Mouse (Mus musculus): ENCODE measurements around the gene Smim13. TPM values are rescaled to one million over a fixed set of nuclear protein-coding genes. Genes with fewer than 3 reads are reported as not detected.

The Smim13 gene
- total RNA-seq, 2 experiments from 2014 or later, result 165 to 181 TPM

DNA sequence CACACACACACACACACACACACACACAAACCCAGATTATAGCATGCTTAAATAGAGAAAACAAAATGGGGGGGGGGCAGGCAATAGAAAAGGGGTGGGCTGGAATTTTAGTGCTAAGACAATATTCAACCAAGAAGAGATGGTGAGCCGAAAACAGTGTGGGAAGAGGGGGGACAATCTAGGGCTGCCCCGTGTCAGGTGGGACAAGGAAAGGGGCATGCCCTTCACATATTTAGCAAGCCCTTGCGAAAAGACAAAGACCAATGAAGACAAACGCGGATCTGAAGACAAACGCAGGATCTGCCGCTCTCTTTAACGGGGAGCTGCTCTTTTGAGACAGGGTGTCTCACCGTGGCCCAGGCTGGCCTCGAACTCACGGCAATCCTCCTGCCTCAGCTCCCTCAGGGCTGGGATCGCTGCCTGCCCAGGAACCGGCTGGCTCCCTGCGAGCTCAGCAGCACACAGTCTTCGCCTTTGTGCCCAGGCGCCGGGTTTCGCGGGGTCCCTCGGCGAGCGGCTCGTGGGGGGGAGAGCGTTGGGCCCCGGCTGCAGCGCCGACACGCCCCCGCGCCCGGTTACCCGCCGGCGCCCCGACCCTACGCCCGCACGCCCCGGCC, 29.8 kb upstream of the Smim13 start:
- DNase-seq (ENCODE audit: extremely low spot score in 1 of 2, low spot score in 2 of 2), result peak in 1 of 2 experiments; percentile 33
- intact Hi-C loops (cut with DNase I), result no loop called here
- Histone ChIP-seq H3K4me3 (peak overlapping the region; percentile 63), H3K27ac (peak overlapping the region; percentile 40; the same call in 1 of the 2 replicates)
- TF ChIP-seq CTCF (IDR thresholded peaks at IDR 0.05), result no peak

GRCm38 (mm10) chr13:41220304-41220834, 29.3 kb upstream of the Smim13 start, which contains the start of gene Elovl2:
TSS of gene Elovl2 (minus strand) at chr13:41220405.
- peak; percentile 63 to 67 for DNase-seq (ENCODE audit: extremely low spot score in 1 of 2, low spot score in 2 of 2)
- TF ChIP-seq CTCF (IDR thresholded peaks at IDR 0.05), result peak; percentile 68
- intact Hi-C loops (cut with DNase I), result no loop called here
- Histone ChIP-seq H3K27ac (peak within 1 kb of the TSS; percentile 40; the same call in 1 of the 2 replicates), H3K4me3 (peak within 1 kb of the TSS; percentile 63)

DNA sequence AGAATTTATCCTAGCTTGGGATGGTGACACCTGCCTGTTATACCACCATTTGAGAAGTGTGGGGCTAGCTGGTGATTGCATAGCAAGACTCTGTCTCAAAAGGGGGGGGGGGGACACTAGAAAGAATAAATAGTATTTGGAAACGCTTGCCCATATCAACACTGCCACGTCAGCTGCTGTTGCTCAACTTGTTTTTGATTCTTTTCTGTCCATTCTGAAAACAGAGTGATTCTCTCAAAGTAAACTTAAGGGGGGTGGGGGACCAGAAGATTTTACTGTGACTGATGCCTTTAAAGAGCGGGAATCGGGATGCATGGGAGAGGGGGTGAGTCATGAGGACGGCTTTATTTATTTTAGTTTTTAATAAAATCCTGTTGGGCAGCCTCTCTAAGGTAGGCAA, 23.1 kb upstream of the Smim13 start:
- intact Hi-C loops (cut with DNase I), result no loop called here
- no peak for TF ChIP-seq CTCF (IDR thresholded peaks at IDR 0.05)
- H3K27ac ChIP-seq, result no peak overlapping the region
- no peak for DNase-seq (ENCODE audit: extremely low spot score in 1 of 2, low spot score in 2 of 2)
- no peak overlapping the region for H3K4me3 ChIP-seq

DNA sequence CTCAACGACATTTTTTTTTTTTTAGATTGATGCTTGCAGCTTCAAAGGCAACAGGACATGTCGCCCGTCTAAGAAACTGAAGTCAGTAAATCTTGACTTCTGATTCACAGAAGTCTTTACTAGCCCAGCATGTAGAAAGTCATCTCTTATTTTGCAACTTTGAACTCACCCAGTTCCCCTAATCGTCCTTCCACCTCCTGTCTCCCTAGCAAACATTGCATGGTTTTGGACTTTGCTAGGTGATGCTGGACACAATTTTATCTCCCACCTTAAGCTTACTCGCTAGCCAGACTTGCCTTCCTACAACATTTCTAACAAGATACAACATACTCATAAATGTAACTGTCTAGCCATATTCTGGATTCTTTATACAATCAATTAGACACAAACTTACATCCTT, 21.6 kb upstream of the Smim13 start:
- Histone ChIP-seq H3K4me3 (no peak overlapping the region), H3K27ac (no peak overlapping the region)
- no peak for TF ChIP-seq CTCF (IDR thresholded peaks at IDR 0.05)
- intact Hi-C loops (cut with DNase I), result no loop called here
- DNase-seq (ENCODE audit: extremely low spot score in 1 of 2, low spot score in 2 of 2), result no peak

DNA sequence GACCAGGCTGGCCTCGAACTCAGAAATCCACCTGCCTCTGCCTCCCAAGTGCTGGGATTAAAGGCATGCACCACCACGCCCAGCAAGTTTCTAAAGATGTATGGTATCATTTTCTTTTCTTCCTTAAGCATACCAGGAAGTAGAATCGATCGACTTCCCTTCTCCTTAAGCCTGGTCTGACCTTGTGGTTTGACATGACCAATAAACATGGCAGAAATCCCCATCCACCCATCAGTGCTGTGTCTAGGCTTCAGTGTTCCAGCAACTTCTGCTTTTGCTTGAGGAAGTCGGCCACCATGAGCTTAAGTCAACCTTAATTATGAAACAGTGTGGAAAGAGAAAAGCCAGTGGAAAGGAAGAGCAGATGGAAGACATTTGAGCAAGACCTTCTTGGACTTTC, 19.4 kb upstream of the Smim13 start:
- TF ChIP-seq CTCF (IDR thresholded peaks at IDR 0.05), result no peak
- H3K27ac ChIP-seq, result no peak overlapping the region
- intact Hi-C loops (cut with DNase I), result no loop called here
- H3K4me3 ChIP-seq, result no peak overlapping the region
- DNase-seq (ENCODE audit: extremely low spot score in 1 of 2, low spot score in 2 of 2), result no peak

- intact Hi-C loops (cut with DNase I), result no loop called here
- no peak overlapping the region for H3K27ac ChIP-seq
- DNase-seq (ENCODE audit: extremely low spot score in 1 of 2, low spot score in 2 of 2), result no peak
Observed at GRCm38 (mm10) chr13:41231389-41231983, 18.2 kb upstream of the Smim13 start.

DNA sequence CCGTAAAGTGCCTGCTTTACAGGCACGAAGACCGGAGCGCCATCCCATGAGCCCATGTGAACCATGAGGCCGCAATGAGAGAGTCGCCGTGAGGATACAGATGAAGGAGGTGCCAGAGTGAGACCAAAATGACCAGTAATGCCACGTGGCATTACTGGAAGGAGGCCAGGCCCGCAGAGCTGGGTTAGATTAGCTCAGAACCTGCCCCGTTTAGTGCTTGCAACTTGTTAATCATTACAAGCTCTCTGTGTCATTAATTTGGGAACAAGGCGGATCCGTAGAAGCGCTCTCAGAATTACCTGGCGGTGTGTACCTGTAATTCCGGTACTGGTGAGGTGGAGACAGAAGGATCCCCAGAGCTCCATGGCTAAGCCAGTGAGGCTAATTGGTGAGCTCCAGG, 17.4 kb upstream of the Smim13 start:
- DNase-seq (ENCODE audit: extremely low spot score in 1 of 2, low spot score in 2 of 2), result no peak
- intact Hi-C loops (cut with DNase I), result no loop called here
- H3K4me3 ChIP-seq, result no peak overlapping the region
- no peak overlapping the region for H3K27ac ChIP-seq
- no peak for TF ChIP-seq CTCF (IDR thresholded peaks at IDR 0.05)

More at GRCm38 (mm10) chr13:41231389-41231983, 18.2 kb upstream of the Smim13 start:
- no peak for TF ChIP-seq CTCF (IDR thresholded peaks at IDR 0.05)
- H3K4me3 ChIP-seq, result no peak overlapping the region

DNA sequence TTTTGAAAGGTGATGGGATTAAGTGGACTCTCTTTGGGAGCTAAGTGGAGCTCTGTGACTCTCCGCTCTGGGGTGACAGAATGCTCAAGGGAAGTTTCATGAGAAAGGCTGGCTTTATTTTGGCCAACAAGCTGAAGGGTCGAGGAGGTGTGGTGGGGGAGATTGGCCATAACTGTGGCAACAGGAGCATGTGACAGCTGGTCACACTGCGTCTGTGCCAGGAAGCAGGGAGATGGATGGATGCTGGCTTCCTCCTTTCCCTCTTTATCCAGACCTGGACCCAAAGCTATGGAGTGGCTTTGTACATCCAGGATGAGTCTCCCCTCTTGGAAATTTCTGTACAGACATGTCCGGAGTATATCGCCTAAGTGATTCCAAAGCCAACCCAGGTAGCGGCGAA, 16.4 kb upstream of the Smim13 start:
- intact Hi-C loops (cut with DNase I), result no loop called here

DNA sequence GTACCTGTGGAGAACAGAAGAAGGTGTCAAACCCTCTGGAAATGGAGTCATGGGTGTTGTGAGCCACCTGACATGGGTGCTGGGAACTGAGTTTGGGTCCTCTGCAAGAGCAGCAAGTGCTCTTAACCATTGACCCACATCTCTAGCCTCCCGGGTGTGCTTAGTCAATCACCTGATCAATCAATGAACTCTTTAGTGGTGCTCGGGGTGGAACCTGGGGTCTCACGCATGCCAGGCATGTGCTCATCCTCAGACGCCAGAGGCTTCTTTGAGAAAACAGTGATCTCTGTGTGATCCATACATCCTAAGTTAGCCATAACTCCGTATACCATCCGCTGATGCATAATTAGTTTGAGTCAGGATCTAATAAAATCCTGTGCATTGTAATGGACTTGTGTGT, 14.5 kb upstream of the Smim13 start:
- Histone ChIP-seq H3K4me3 (no peak overlapping the region), H3K27ac (no peak overlapping the region)
- TF ChIP-seq CTCF (IDR thresholded peaks at IDR 0.05), result no peak
- no peak for DNase-seq (ENCODE audit: extremely low spot score in 1 of 2, low spot score in 2 of 2)
- intact Hi-C loops (cut with DNase I), result loop anchor here (5.0 kb wide), 2 partner anchors 208 to 393 kb away; no protein-coding TSS in a partner anchor

More for the DNA sequence above, 16.4 kb upstream of the Smim13 start:
- no peak overlapping the region for H3K27ac ChIP-seq
- no peak overlapping the region for H3K4me3 ChIP-seq
- no peak for DNase-seq (ENCODE audit: extremely low spot score in 1 of 2, low spot score in 2 of 2)
- TF ChIP-seq CTCF (IDR thresholded peaks at IDR 0.05), result no peak

- Histone ChIP-seq H3K4me3 (no peak overlapping the region), H3K27ac (no peak overlapping the region)
- intact Hi-C loops (cut with DNase I), result loop anchor here (5.0 kb wide), 2 partner anchors 209 to 394 kb away; no protein-coding TSS in a partner anchor
- DNase-seq (ENCODE audit: extremely low spot score in 1 of 2, low spot score in 2 of 2), result no peak
- TF ChIP-seq CTCF (IDR thresholded peaks at IDR 0.05), result no peak
Observed at GRCm38 (mm10) chr13:41235845-41236741, 13.6 kb upstream of the Smim13 start.

- no peak overlapping the region for H3K27ac ChIP-seq
- TF ChIP-seq CTCF (IDR thresholded peaks at IDR 0.05), result no peak
- intact Hi-C loops (cut with DNase I), result loop anchor here (1.0 to 5.0 kb wide), 5 partner anchors 92 to 454 kb away; no protein-coding TSS in a partner anchor
- H3K4me3 ChIP-seq, result no peak overlapping the region
- no peak for DNase-seq (ENCODE audit: extremely low spot score in 1 of 2, low spot score in 2 of 2)
Observed at GRCm38 (mm10) chr13:41238035-41238804, 11.4 kb upstream of the Smim13 start.
